Comparison of ENCODE assay signal across 9 mouse cellular contexts in the genomic region with DNA sequence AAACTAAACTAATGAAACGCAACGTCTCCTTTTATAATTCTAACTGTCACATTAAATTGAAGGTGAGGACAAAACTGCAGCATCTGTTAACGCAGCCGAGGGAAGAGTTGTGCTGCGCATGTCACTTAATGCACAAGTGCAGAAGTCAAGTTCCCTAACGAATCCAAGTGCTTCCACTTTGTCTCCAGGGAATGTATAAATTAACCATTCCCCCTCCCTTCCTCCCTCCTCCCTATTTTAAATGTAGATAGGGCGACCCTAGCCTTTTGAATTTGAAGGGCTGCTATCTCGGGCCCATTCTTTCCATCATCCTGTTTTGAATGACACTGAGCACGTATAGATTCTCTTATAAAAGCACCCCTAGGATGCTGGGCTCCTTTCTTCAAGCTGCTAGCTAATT. TPM values are rescaled to one million over a fixed set of nuclear protein-coding genes. Genes with fewer than 3 reads are reported as not detected.
DNase-seq lines count a peak whose midpoint lies in the region; ATAC-seq and TF ChIP-seq lines count a peak whose summit lies in the region.
"Had no signal": no experiment of that assay in that cellular context is flagged by ENCODE, and none has a peak within 500 bp of the region (broad histone marks: within the 10 kb centered on the region; RNA-seq: fewer than 3 reads in every experiment).

No protein-coding gene starts in this region.

- no peak for TF ChIP-seq CTCF in left cerebral cortex, adult 2 months (IDR thresholded peaks at IDR 0.05)
- TF ChIP-seq CTCF in thymus, adult 2 months (IDR thresholded peaks at IDR 0.05; ENCODE audit: borderline replicate concordance, control insufficient read depth, extremely low read depth, insufficient read depth, low read length, poor library complexity), result no peak

- H3K9me3 ChIP-seq in intestine, embryonic 15.5 days, result no peaks in the 10 kb centered on the region
- H3K9me3 ChIP-seq in neural tube, embryonic 14.5 days (ENCODE audit: control insufficient read depth, low read length), result no peaks in the 10 kb centered on the region

- intact Hi-C loops in left cerebral cortex, adult 2 months (cut with DNase I), result no loop called here
- intact Hi-C loops in left cerebral cortex, postnatal 10 days (cut with DNase I), result no loop called here

- peaks cover 12% of the 10 kb centered on the region; the same call in 1 of the 2 replicates for H3K4me1 ChIP-seq in intestine, embryonic 15.5 days (replicated peaks)
- peaks cover 15% of the 10 kb centered on the region; the same call in 1 of the 2 replicates for H3K4me1 ChIP-seq in neural tube, embryonic 14.5 days (ENCODE audit: control insufficient read depth, insufficient read depth, low read length)
- peaks cover 2% of the 10 kb centered on the region; the same call in 1 of the 2 replicates for H3K4me1 ChIP-seq in thymus, adult 2 months (replicated peaks; ENCODE audit: control insufficient read depth, insufficient read depth, low read length)

- H3K9ac ChIP-seq in intestine, embryonic 15.5 days, result peak overlapping the region; percentile 93
- H3K9ac ChIP-seq in neural tube, embryonic 14.5 days (replicated peaks; ENCODE audit: low read depth, low read length), result 0 out of 2 replicates have a peak overlapping the region, but pooled peaks have one; percentile 5

- H3K4me3 ChIP-seq in left cerebral cortex, adult 2 months, result peak overlapping the region; percentile 76
- peak overlapping the region; percentile 79 for H3K4me3 ChIP-seq in intestine, embryonic 15.5 days (replicated peaks)
- peak overlapping the region; percentile 92 for H3K4me3 ChIP-seq in neural tube, embryonic 14.5 days (ENCODE audit: low read depth, low read length)
- no peak overlapping the region for H3K4me3 ChIP-seq in thymus, adult 2 months (ENCODE audit: control insufficient read depth, insufficient read depth, low read length)

- DNase-seq in left cerebral cortex, adult 2 months (ENCODE audit: extremely low spot score in 1 of 2, low spot score in 2 of 2), result no peak
- DNase-seq in left cerebral cortex, postnatal 10 days (ENCODE audit: extremely low spot score in 1 of 2, low spot score in 2 of 2), result no peak
- DNase-seq in embryo, embryonic 11.5 days (ENCODE audit: low read depth, low spot score), result peak; percentile 13
- no peak for DNase-seq in spleen, adult 12 weeks (ENCODE audit: low spot score)
- no peak for DNase-seq in thymus, adult 2 months
- no peak for DNase-seq in layer of hippocampus, postnatal 10 days (ENCODE audit: low spot score in 2 of 2)
- DNase-seq: thymus, adult 18-20 months had no signal

- no peaks in the 10 kb centered on the region for H3K27me3 ChIP-seq in intestine, embryonic 15.5 days (replicated peaks)
- H3K27me3 ChIP-seq in neural tube, embryonic 14.5 days (ENCODE audit: control insufficient read depth, insufficient read depth, low read length), result no peaks in the 10 kb centered on the region
- no peaks in the 10 kb centered on the region for H3K27me3 ChIP-seq in thymus, adult 2 months (ENCODE audit: control insufficient read depth, insufficient read depth, low read length)

- no peak for ATAC-seq in intestine, embryonic 15.5 days
- ATAC-seq in neural tube, embryonic 14.5 days (ENCODE audit: low read depth), result no peak

- H3K36me3 ChIP-seq in intestine, embryonic 15.5 days, result no peaks in the 10 kb centered on the region
- no peaks in the 10 kb centered on the region for H3K36me3 ChIP-seq in neural tube, embryonic 14.5 days (ENCODE audit: control insufficient read depth, insufficient read depth, low read length)
- H3K36me3 ChIP-seq in thymus, adult 2 months (ENCODE audit: control insufficient read depth, insufficient read depth, low read length), result no peaks in the 10 kb centered on the region

- WGBS in intestine, embryonic 15.5 days, result 25% methylated on average over 9 of the region's 9 CpGs
- 1% methylated on average over 9 of the region's 9 CpGs for WGBS in neural tube, embryonic 14.5 days
- 80% methylated on average over 9 of the region's 9 CpGs for WGBS in thymus, adult 2 months

- H3K4me2 ChIP-seq in intestine, embryonic 15.5 days (replicated peaks), result peak overlapping the region; percentile 88
- peak overlapping the region; percentile 98 for H3K4me2 ChIP-seq in neural tube, embryonic 14.5 days (ENCODE audit: low read depth, low read length)

- H3K27ac ChIP-seq in left cerebral cortex, adult 2 months, result no peak overlapping the region
- 0 out of 2 replicates have a peak overlapping the region, but pooled peaks have one; percentile 6 for H3K27ac ChIP-seq in intestine, embryonic 15.5 days
- H3K27ac ChIP-seq in neural tube, embryonic 14.5 days (ENCODE audit: low read depth, low read length), result 0 out of 2 replicates have a peak overlapping the region, but pooled peaks have one; percentile 95
- H3K27ac ChIP-seq in thymus, adult 2 months (ENCODE audit: control insufficient read depth, insufficient read depth, low read length), result no peak overlapping the region

- no peak for TF ChIP-seq POLR2A in thymus, adult 2 months (IDR thresholded peaks at IDR 0.05; ENCODE audit: control insufficient read depth, extremely low read depth, insufficient read depth, low read length, poor library complexity)

RNA-seq across cellular contexts. Expression of a gene that starts 1.2 kb away (rescaled TPM):
- 1 to 10 TPM; 5.4 to 6.1 TPM for total RNA-seq in left cerebral cortex, adult 2 months (2021)
- 1 to 10 TPM; 5.6 to 7.4 TPM for total RNA-seq in left cerebral cortex, postnatal 10 days (2021)
- polyA plus RNA-seq in intestine, embryonic 15.5 days (2015; fragmentation: Nextera tagmentation; extraction: Ambion mirVana), result 3.0 and 3.1 TPM in 2 replicates
- 3.7 and 3.8 TPM in 2 replicates for polyA plus RNA-seq in neural tube, embryonic 14.5 days (2014; fragmentation: Nextera tagmentation; extraction: Ambion mirVana)
- polyA plus RNA-seq in thymus, adult 2 months (2012; rRNA removed), result 5.1 and 7.3 TPM in 2 replicates
- total RNA-seq in layer of hippocampus, postnatal 10 days (2021), result 1 to 10 TPM; 5.8 to 8.9 TPM

RNA-seq across cellular contexts. Expression of a gene that starts 46.4 kb away (rescaled TPM):
- total RNA-seq in left cerebral cortex, adult 2 months (2021), result 1 to 10 TPM in 1 of 2 experiments, not detected in 1; 7.5 TPM
- not detected for total RNA-seq in left cerebral cortex, postnatal 10 days (2021)
- polyA plus RNA-seq in intestine, embryonic 15.5 days (2015; fragmentation: Nextera tagmentation; extraction: Ambion mirVana), result 11.9 and 12.6 TPM in 2 replicates
- 17.9 and 26.8 TPM in 2 replicates for polyA plus RNA-seq in neural tube, embryonic 14.5 days (2014; fragmentation: Nextera tagmentation; extraction: Ambion mirVana)
- 125 and 155 TPM in 2 replicates for polyA plus RNA-seq in thymus, adult 2 months (2012; rRNA removed)
- total RNA-seq in layer of hippocampus, postnatal 10 days (2021), result 1 to 10 TPM in 1 of 2 experiments, not detected in 1; 4.1 TPM

Comparison
In these comparisons a context has a peak if more than half of its experiments do, and no peak if none do; other contexts are left out.
1. H3K27ac ChIP-seq: peak in intestine, embryonic 15.5 days (single experiment) and neural tube, embryonic 14.5 days (single experiment); none in left cerebral cortex, adult 2 months (single experiment) and thymus, adult 2 months (single experiment).